Mouse (Mus musculus): ENCODE results near the gene Cln5.

DNA sequence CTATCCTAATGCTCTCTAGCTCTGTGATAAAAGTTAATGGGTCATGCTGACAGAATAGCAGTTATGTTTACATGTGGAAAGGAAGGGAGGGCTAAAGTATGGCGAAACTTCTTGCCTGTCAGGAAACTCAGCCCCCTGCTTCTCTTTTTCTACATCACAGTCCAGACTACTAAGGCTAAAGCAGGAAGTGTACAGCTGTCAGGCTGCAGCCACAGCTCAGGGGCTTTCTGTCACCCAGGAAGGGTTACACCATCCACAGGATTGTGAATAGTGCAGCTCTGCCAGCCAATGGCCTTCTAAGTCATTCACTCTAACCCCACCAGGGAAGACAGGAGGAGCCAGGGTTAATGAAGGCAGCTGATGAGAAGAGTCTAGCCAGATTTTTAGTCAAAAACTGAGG is 11.0 kb upstream of the Cln5 start:
- TF ChIP-seq CTCF (IDR thresholded peaks at IDR 0.05; ENCODE audit: low read depth) (no peak), EP300 (optimal IDR thresholded peaks at IDR 0.05) (no peak)
